Mouse (Mus musculus) gastrocnemius, adult 8-10 months (tissue): ENCODE results near the gene Clic3. TPM values are rescaled to one million over a fixed set of nuclear protein-coding genes. Genes with fewer than 3 reads are reported as not detected.

Source experiments
- microRNA-seq: library from miRNA; unstranded; fragments of <30 nt; microRNA quantifications from one replicate; pipeline ENCODE4 v1.2.0, GENCODE M21; 2022
- total RNA-seq, 4 experiments: library from RNA; stranded (reverse); gene quantifications; 2 replicates each; pipeline ENCODE4 v1.2.4; 2022

Gene Clic3
- total RNA-seq, 4 experiments from 2014 or later: 0.64 to 1.1 (median 0.77) TPM; not detected in 1

Small RNA genes within 50 kb of the gene (microRNA-seq; reads per million reads assigned to microRNA genes)
- not detected for gene Mir3087

Other genes with a start within 250 kb of the Clic3 start
- gene Nelfb, start 245.3 kb upstream of the Clic3 start, total RNA-seq: 10 to 100 TPM; 20.8 to 28.3 (median 22.6) TPM
- gene Stpg3, start 242.2 kb upstream of the Clic3 start, total RNA-seq: not detected
- not detected for gene Fam166a, start 238.1 kb upstream of the Clic3 start, total RNA-seq
- 100 to 1,000 TPM; 228 to 239 (median 232) TPM for gene Tubb4b, start 232.1 kb upstream of the Clic3 start, total RNA-seq
- gene Slc34a3, start 222.5 kb upstream of the Clic3 start, total RNA-seq: not detected
- not detected for gene Rnf224, start 220.1 kb upstream of the Clic3 start, total RNA-seq
- gene Rnf208, start 214.6 kb upstream of the Clic3 start, total RNA-seq: under 1 TPM; 0.36 to 0.87 (median 0.69) TPM
- gene Cysrt1, start 214.4 kb upstream of the Clic3 start, total RNA-seq: not detected
- 1 to 10 TPM in 2 of 4 experiments, under 1 TPM in 2; 0.54 to 1.8 (median 1.2) TPM for gene AL732309.1, start 210.0 kb upstream of the Clic3 start, total RNA-seq
- 10 to 100 TPM; 11.7 to 14.1 (median 13.1) TPM for gene Tmem203, start 201.4 kb upstream of the Clic3 start, total RNA-seq
- gene Tprn, start 194.2 kb upstream of the Clic3 start, total RNA-seq: 1 to 10 TPM; 2.0 to 5.3 (median 2.6) TPM
- gene Ssna1, start 184.4 kb upstream of the Clic3 start, total RNA-seq: 10 to 100 TPM; 29.0 to 36.4 (median 31.2) TPM
- 10 to 100 TPM; 30.4 to 33.4 (median 31.3) TPM for gene Anapc2, start 184.4 kb upstream of the Clic3 start, total RNA-seq
- gene Tmem210, start 168.7 kb upstream of the Clic3 start, total RNA-seq: not detected
- gene Lrrc26, start 166.9 kb upstream of the Clic3 start, total RNA-seq: not detected
- not detected for gene Grin1, start 137.7 kb upstream of the Clic3 start, total RNA-seq
- gene Man1b1, start 124.5 kb upstream of the Clic3 start, total RNA-seq: 10 to 100 TPM; 13.9 to 15.0 (median 14.4) TPM
- 10 to 100 TPM; 12.8 to 20.3 (median 16.7) TPM for gene Dpp7, start 100.5 kb upstream of the Clic3 start, total RNA-seq
- gene Uap1l1, start 91.2 kb upstream of the Clic3 start, total RNA-seq: 10 to 100 TPM in 1 of 4 experiments, 1 to 10 TPM in 3; 3.6 to 11.9 (median 4.8) TPM
- gene Sapcd2, start 84.5 kb upstream of the Clic3 start, total RNA-seq: not detected
- gene Entpd2, start 61.0 kb upstream of the Clic3 start, total RNA-seq: 1 to 10 TPM; 3.8 to 8.0 (median 6.2) TPM
- gene Npdc1, start 57.5 kb upstream of the Clic3 start, total RNA-seq: 10 to 100 TPM; 12.6 to 19.9 (median 15.7) TPM
- gene Fut7, start 33.6 kb upstream of the Clic3 start, total RNA-seq: not detected
- gene Abca2, start 28.1 kb upstream of the Clic3 start, total RNA-seq: 10 to 100 TPM; 14.6 to 19.4 (median 16.0) TPM
- gene Paxx, start 4.3 kb downstream of the Clic3 start, total RNA-seq: 10 to 100 TPM; 11.2 to 15.0 (median 14.9) TPM
- gene Ptgds, start 13.2 kb downstream of the Clic3 start, total RNA-seq: not detected
- not detected for gene Lcn12, start 37.1 kb downstream of the Clic3 start, total RNA-seq
- 100 to 1,000 TPM in 1 of 4 experiments, 10 to 100 TPM in 3; 83.3 to 100 (median 89.7) TPM for gene Fbxw5, start 43.9 kb downstream of the Clic3 start, total RNA-seq
- 1 to 10 TPM; 1.0 to 1.8 (median 1.6) TPM for gene C8g, start 44.9 kb downstream of the Clic3 start, total RNA-seq
- gene Traf2, start 90.1 kb downstream of the Clic3 start, total RNA-seq: 10 to 100 TPM; 12.0 to 18.8 (median 15.2) TPM
- gene Edf1, start 101.0 kb downstream of the Clic3 start, total RNA-seq: 100 to 1,000 TPM; 104 to 172 (median 141) TPM
- under 1 TPM; 0.19 to 0.46 (median 0.33) TPM for gene Mamdc4, start 118.0 kb downstream of the Clic3 start, total RNA-seq
- gene Phpt1, start 118.4 kb downstream of the Clic3 start, total RNA-seq: 10 to 100 TPM; 62.8 to 69.7 (median 65.5) TPM
- gene Ajm1, start 124.9 kb downstream of the Clic3 start, total RNA-seq: under 1 TPM; 0.13 to 0.20 (median 0.16) TPM
- 10 to 100 TPM; 83.3 to 94.6 (median 89.3) TPM for gene Rabl6, start 151.7 kb downstream of the Clic3 start, total RNA-seq
- gene Ccdc183, start 160.8 kb downstream of the Clic3 start, total RNA-seq: not detected
- gene Tmem141, start 165.2 kb downstream of the Clic3 start, total RNA-seq: 10 to 100 TPM; 14.9 to 22.8 (median 17.3) TPM
- gene Fcna, start 171.2 kb downstream of the Clic3 start, total RNA-seq: 1 to 10 TPM in 3 of 4 experiments, under 1 TPM in 1; 0.41 to 4.2 (median 1.9) TPM
- gene Lcn8, start 196.3 kb downstream of the Clic3 start, total RNA-seq: 1 to 10 TPM; 3.5 to 8.6 (median 5.2) TPM
- gene Lcn5, start 201.1 kb downstream of the Clic3 start, total RNA-seq: not detected
- gene Lcn6, start 219.9 kb downstream of the Clic3 start, total RNA-seq: not detected
- gene Lcn10, start 225.9 kb downstream of the Clic3 start, total RNA-seq: not detected
- gene Obp2a, start 243.2 kb downstream of the Clic3 start, total RNA-seq: not detected
- gene Bmyc, start 249.9 kb downstream of the Clic3 start, total RNA-seq: 10 to 100 TPM; 18.7 to 22.3 (median 20.6) TPM